Mouse (Mus musculus): ENCODE measurements at regions not wholly inside any gene's neighbourhood (a gene's known extent, or its start where the extent isn't known, plus 50 kb on each side); places are given as distances from the start of the nearest gene placed in this dataset.

GRCm38 (mm10) chr2:21121663-21122062 lies 83.5 kb downstream of the Enkur start:
- no peak for TF ChIP-seq POLR2A (IDR thresholded peaks at IDR 0.05; ENCODE audit: borderline replicate concordance, insufficient read depth, low read length)
- no peak for TF ChIP-seq CTCF (IDR thresholded peaks at IDR 0.05; ENCODE audit: borderline replicate concordance, insufficient read depth, low read depth, low read length)

Measured in cerebellum, adult 2 months (tissue).